Mouse (Mus musculus) adipose tissue, adult 10 weeks (tissue): ENCODE data around the gene Mroh3. TPM values are rescaled to one million over a fixed set of nuclear protein-coding genes. Genes with fewer than 3 reads are reported as not detected.

Experiments used
- polyA plus RNA-seq: library from polyadenylated mRNA; stranded (reverse); fragments of 350-450 nt; fragmentation: Illumina TruSeq; extraction: RNeasy Lipid Tissue Mini Kit (QIAGEN cat#74804); gene quantifications from one replicate; pipeline ENCODE4 v1.2.3, GENCODE M21; 2014; ENCODE audit warnings: low read depth, low replicate concordance

Mroh3 gene
- polyA plus RNA-seq, result 0.73 TPM

DNA sequence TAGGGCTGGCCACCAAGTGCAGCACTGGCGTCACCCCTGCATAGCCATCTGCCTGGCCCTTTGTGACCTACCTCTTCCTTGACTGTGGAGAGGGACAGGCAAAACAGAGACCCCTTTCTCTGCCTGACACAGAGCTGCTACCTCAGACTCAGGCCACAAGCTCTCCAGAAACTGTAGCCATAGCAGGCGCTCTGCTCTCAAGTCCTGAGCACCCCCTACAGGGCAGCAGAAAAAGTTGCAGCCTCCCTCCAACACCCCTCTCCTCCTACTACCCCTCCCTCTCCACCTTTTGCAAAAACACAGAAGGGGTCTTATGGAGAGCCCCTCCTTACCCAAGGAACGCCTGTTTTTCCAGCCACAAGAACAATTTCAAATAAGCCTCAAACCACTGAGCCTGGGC is at the start of gene Mroh3:
Gene Mroh3, minus strand, starts transcription at position 26 of the 400 bp plus-strand sequence.

DNA sequence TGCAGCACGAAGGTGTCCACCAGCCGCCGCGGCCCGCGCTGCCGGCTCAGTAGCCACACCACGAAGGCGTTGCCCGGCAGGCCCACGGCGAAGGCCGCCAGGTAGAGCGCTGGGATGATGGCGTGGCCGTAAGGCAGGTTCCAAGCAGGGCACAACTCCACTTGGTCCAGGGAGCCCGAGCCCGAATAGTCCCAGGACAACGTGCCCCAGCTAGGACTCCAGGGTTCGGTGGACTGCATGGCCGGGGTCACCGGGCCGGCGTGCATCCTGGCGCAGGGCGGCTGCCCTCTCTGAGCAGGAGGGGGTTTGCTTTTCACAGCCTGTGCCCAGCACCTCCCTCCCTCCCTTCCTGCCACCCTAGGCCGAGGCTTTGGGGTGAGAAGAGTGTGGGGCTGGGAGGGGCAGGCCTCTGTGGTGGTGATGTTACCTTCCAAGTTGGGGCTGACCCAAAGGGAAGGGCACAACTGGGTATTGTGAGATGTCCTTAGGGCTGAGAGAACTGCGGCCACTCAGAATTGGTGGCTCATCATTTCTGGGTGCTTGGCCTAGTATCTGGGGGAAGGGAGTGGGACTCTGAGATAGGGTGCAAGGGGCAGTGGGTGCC is 48.1 kb upstream of the Mroh3 start, which contains the start of gene Gpr25:
Gene Gpr25, minus strand, starts transcription at position 239 of the 604 bp plus-strand sequence.

GRCm38 (mm10) chr1:136233892-136234594 is 21.4 kb upstream of the Mroh3 start, which contains the start of gene Inava:
Gene Inava (minus strand): TSS chr1:136234264.

Other genes starting within 250 kb of the Mroh3 start
- gene Igfn1, start 206.5 kb downstream of the Mroh3 start, polyA plus RNA-seq, result 0.73 TPM
- 45.9 TPM for gene Tmem9, start 204.7 kb downstream of the Mroh3 start, polyA plus RNA-seq
- gene Ascl5, start 162.0 kb downstream of the Mroh3 start, polyA plus RNA-seq, result not detected
- 0.46 TPM for gene Cacna1s, start 160.1 kb downstream of the Mroh3 start, polyA plus RNA-seq
- 2.0 TPM for gene Kif21b, start 81.4 kb downstream of the Mroh3 start, polyA plus RNA-seq
- 13.3 TPM for gene Inava, start 21.4 kb upstream of the Mroh3 start, polyA plus RNA-seq
- not detected for gene Gpr25, start 48.0 kb upstream of the Mroh3 start, polyA plus RNA-seq
- 16.1 TPM for gene Camsap2, start 133.3 kb upstream of the Mroh3 start, polyA plus RNA-seq
- gene Ddx59, start 202.4 kb upstream of the Mroh3 start, polyA plus RNA-seq, result 8.1 TPM